Mouse (Mus musculus): ENCODE results near the gene Nrxn3. TPM values are rescaled to one million over a fixed set of nuclear protein-coding genes. Genes with fewer than 3 reads are reported as not detected.

Gene Nrxn3
- polyA plus RNA-seq, 1 experiment from 2014 or later, result 94.3 TPM

GRCm38 (mm10) chr12:88993788-88994187 lies 271.1 kb downstream of the Nrxn3 start:
- H3K36me3 ChIP-seq (replicated peaks), result no peaks in the 10 kb centered on the region
- H3K4me3 ChIP-seq, result no peak overlapping the region
- 94% methylated on average over 4 of the region's 4 CpGs for WGBS
- no peak overlapping the region for H3K4me2 ChIP-seq
- H3K27me3 ChIP-seq (replicated peaks), result no peaks in the 10 kb centered on the region
- H3K9me3 ChIP-seq, result no peaks in the 10 kb centered on the region
- no peak overlapping the region for H3K27ac ChIP-seq
- no peaks in the 10 kb centered on the region for H3K4me1 ChIP-seq
- ATAC-seq (replicated peaks), result no peak
- H3K9ac ChIP-seq, result no peak overlapping the region

- Histone ChIP-seq H3K27ac (no peak overlapping the region), H3K36me3 (replicated peaks) (no peaks in the 10 kb centered on the region), H3K9me3 (no peaks in the 10 kb centered on the region), H3K4me1 (0 out of 2 replicates have a peak, but pooled peaks cover under 1% of the 10 kb centered on the region), H3K4me2 (no peak overlapping the region), H3K27me3 (replicated peaks) (no peaks in the 10 kb centered on the region), H3K9ac (no peak overlapping the region), H3K4me3 (no peak overlapping the region)
- ATAC-seq (replicated peaks), result no peak
- 73% methylated on average over 1 of the region's 1 CpGs for WGBS
Observed at GRCm38 (mm10) chr12:89016436-89016835, 293.8 kb downstream of the Nrxn3 start.

- 95% methylated on average over 1 of the region's 1 CpGs for whole genome bisulfite sequencing
- no peak overlapping the region for H3K9ac ChIP-seq
Observed at GRCm38 (mm10) chr12:89025180-89025579, 302.5 kb downstream of the Nrxn3 start.

GRCm38 (mm10) chr12:89035984-89036618 lies 313.4 kb downstream of the Nrxn3 start:
- H3K27ac ChIP-seq, result no peak overlapping the region
- 60% methylated on average over 4 of the region's 4 CpGs for WGBS
- no peak overlapping the region for H3K4me3 ChIP-seq
- no peaks in the 10 kb centered on the region; the same call in 1 of the 2 replicates for H3K4me1 ChIP-seq
- H3K4me2 ChIP-seq, result no peak overlapping the region
- H3K27me3 ChIP-seq (replicated peaks), result no peaks in the 10 kb centered on the region
- H3K9me3 ChIP-seq, result no peaks in the 10 kb centered on the region
- H3K9ac ChIP-seq, result no peak overlapping the region
- no peak for ATAC-seq (replicated peaks)
- no peaks in the 10 kb centered on the region for H3K36me3 ChIP-seq (replicated peaks)

More at GRCm38 (mm10) chr12:89025180-89025579, 302.5 kb downstream of the Nrxn3 start:
- Histone ChIP-seq H3K9me3 (no peaks in the 10 kb centered on the region), H3K4me3 (no peak overlapping the region), H3K27me3 (replicated peaks) (no peaks in the 10 kb centered on the region), H3K4me2 (no peak overlapping the region), H3K4me1 (0 out of 2 replicates have a peak, but pooled peaks cover 3% of the 10 kb centered on the region), H3K36me3 (replicated peaks) (no peaks in the 10 kb centered on the region), H3K27ac (no peak overlapping the region)
- no peak for ATAC-seq (replicated peaks)

- H3K27ac ChIP-seq, result no peak overlapping the region
- no peak overlapping the region for H3K4me2 ChIP-seq
- no peaks in the 10 kb centered on the region; the same call in 1 of the 2 replicates for H3K4me1 ChIP-seq
- no peak overlapping the region for H3K9ac ChIP-seq
- ATAC-seq (replicated peaks), result no peak
- no peaks in the 10 kb centered on the region for H3K27me3 ChIP-seq (replicated peaks)
- H3K36me3 ChIP-seq (replicated peaks), result no peaks in the 10 kb centered on the region
- no peak overlapping the region for H3K4me3 ChIP-seq
- no peaks in the 10 kb centered on the region for H3K9me3 ChIP-seq
Observed at GRCm38 (mm10) chr12:89040151-89040550, 317.5 kb downstream of the Nrxn3 start.

GRCm38 (mm10) chr12:89041429-89042107 lies 318.9 kb downstream of the Nrxn3 start:
- no peak overlapping the region for H3K4me3 ChIP-seq
- H3K4me2 ChIP-seq, result no peak overlapping the region
- no peak overlapping the region for H3K27ac ChIP-seq
- no peaks in the 10 kb centered on the region for H3K27me3 ChIP-seq (replicated peaks)
- 62% methylated on average over 2 of the region's 2 CpGs for WGBS
- no peak overlapping the region for H3K9ac ChIP-seq
- no peak for ATAC-seq (replicated peaks)
- no peaks in the 10 kb centered on the region for H3K4me1 ChIP-seq
- H3K36me3 ChIP-seq (replicated peaks), result no peaks in the 10 kb centered on the region
- no peaks in the 10 kb centered on the region for H3K9me3 ChIP-seq

DNA sequence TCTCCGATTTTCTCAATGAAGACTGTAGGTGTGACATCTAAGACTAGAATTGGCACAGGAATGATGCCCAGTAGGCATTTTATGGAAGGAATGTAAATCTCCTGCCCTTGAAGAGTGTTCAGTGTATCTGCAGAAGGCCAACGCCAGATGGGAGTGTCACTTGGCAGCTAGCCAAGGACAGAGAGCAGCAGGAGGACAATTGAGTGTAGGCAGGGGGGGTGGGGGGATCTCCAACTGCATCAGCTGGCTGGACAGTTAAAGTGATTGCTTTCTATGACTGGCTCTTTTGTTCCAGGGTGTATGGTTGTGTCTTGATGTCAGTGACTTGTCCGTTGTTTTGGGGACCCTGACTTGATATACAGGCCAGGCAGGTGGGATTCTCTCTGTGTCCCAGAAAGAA lies 326.6 kb downstream of the Nrxn3 start:
- Histone ChIP-seq H3K27ac (no peak overlapping the region), H3K27me3 (replicated peaks) (no peaks in the 10 kb centered on the region), H3K9ac (no peak overlapping the region), H3K4me3 (no peak overlapping the region), H3K4me1 (no peaks in the 10 kb centered on the region), H3K9me3 (no peaks in the 10 kb centered on the region), H3K36me3 (replicated peaks) (no peaks in the 10 kb centered on the region), H3K4me2 (no peak overlapping the region)
- WGBS, result 24% methylated on average over 3 of the region's 3 CpGs
- peak; percentile 60 for ATAC-seq (replicated peaks)

DNA sequence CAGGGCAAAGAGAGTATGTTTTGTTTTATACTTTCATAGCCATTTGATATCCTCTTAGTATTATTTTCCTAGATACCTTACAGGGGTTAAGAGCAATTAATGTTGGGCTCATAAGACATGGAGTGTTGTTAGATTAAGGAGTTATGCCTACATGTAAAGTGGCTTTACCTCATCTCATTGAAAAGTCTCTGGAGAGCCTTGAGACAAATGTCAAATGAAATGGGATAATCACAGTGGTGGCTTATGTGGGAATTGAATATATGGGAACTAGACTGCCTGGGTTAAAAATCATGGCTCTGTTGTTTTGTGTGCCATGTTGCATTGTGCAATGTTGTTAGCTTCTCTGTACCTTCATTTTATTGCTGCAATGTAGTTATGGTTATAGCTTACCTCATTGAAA lies 327.0 kb downstream of the Nrxn3 start:
- Histone ChIP-seq H3K4me3 (no peak overlapping the region), H3K4me2 (no peak overlapping the region), H3K27me3 (replicated peaks) (no peaks in the 10 kb centered on the region), H3K4me1 (no peaks in the 10 kb centered on the region), H3K27ac (no peak overlapping the region), H3K36me3 (replicated peaks) (no peaks in the 10 kb centered on the region), H3K9ac (no peak overlapping the region), H3K9me3 (no peaks in the 10 kb centered on the region)
- no peak for ATAC-seq (replicated peaks)

GRCm38 (mm10) chr12:89072436-89072835 lies 349.8 kb downstream of the Nrxn3 start:
- Histone ChIP-seq H3K9me3 (no peaks in the 10 kb centered on the region), H3K36me3 (replicated peaks) (no peaks in the 10 kb centered on the region), H3K4me3 (no peak overlapping the region), H3K27ac (no peak overlapping the region), H3K4me1 (peaks cover 18% of the 10 kb centered on the region), H3K4me2 (no peak overlapping the region), H3K9ac (no peak overlapping the region), H3K27me3 (replicated peaks) (no peaks in the 10 kb centered on the region)
- no peak for ATAC-seq (replicated peaks)

GRCm38 (mm10) chr12:89073167-89073743 lies 350.6 kb downstream of the Nrxn3 start:
- Histone ChIP-seq H3K4me1 (peaks cover 18% of the 10 kb centered on the region), H3K27me3 (replicated peaks) (no peaks in the 10 kb centered on the region), H3K36me3 (replicated peaks) (no peaks in the 10 kb centered on the region), H3K4me2 (no peak overlapping the region), H3K9ac (no peak overlapping the region), H3K4me3 (no peak overlapping the region), H3K27ac (no peak overlapping the region), H3K9me3 (no peaks in the 10 kb centered on the region)
- WGBS, result 38% methylated on average over 5 of the region's 5 CpGs
- no peak for ATAC-seq (replicated peaks)

- Histone ChIP-seq H3K27me3 (replicated peaks) (no peaks in the 10 kb centered on the region), H3K4me2 (peak overlapping the region; percentile 28), H3K4me3 (no peak overlapping the region), H3K9ac (no peak overlapping the region), H3K27ac (0 out of 2 replicates have a peak overlapping the region, but pooled peaks have one; percentile 4), H3K36me3 (replicated peaks) (no peaks in the 10 kb centered on the region), H3K9me3 (no peaks in the 10 kb centered on the region), H3K4me1 (peaks cover 18% of the 10 kb centered on the region)
- peak; percentile 89 for ATAC-seq (replicated peaks)
- 5% methylated on average over 10 of the region's 10 CpGs for WGBS
Observed at GRCm38 (mm10) chr12:89074551-89075295, 352.0 kb downstream of the Nrxn3 start.

- no peaks in the 10 kb centered on the region for H3K9me3 ChIP-seq
- no peaks in the 10 kb centered on the region for H3K36me3 ChIP-seq (replicated peaks)
- H3K27ac ChIP-seq, result no peak overlapping the region
- H3K9ac ChIP-seq, result no peak overlapping the region
- ATAC-seq (replicated peaks), result no peak
- WGBS, result 90% methylated on average over 8 of the region's 8 CpGs
- H3K27me3 ChIP-seq (replicated peaks), result no peaks in the 10 kb centered on the region
- no peaks in the 10 kb centered on the region for H3K4me1 ChIP-seq
- no peak overlapping the region for H3K4me2 ChIP-seq
- no peak overlapping the region for H3K4me3 ChIP-seq
Observed at GRCm38 (mm10) chr12:89093806-89094479, 371.3 kb downstream of the Nrxn3 start.

Data from midbrain, embryonic 15.5 days (tissue).